ENCODE assay signal across 8 mouse cellular contexts in the genomic region with DNA sequence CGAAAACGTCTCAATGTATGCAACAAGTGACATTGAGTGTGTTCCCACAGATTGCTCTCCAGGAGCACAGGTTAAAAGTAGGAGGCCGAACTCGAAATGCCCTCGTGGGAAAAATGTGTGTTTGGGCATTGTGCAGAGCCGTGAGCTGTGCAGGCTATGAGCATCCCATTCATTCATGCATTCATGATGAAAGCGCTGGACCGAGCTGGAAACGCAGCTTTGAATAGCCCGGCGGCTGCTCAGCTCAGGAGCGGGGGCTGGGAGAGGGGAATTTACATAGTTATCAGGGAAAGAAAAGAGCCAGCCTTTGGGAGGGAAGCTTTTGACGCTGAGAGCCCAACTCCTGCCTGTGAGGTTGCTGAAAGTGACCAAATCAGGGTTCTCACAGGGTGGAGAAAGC. TPM values are rescaled to one million over a fixed set of nuclear protein-coding genes. Genes with fewer than 3 reads are reported as not detected.
DNase-seq lines count a peak whose midpoint lies in the region; ATAC-seq and TF ChIP-seq lines count a peak whose summit lies in the region.
"Had no signal": no experiment of that assay in that cellular context is flagged by ENCODE, and none has a peak within 500 bp of the region (broad histone marks: within the 10 kb centered on the region; RNA-seq: fewer than 3 reads in every experiment).

No protein-coding gene starts in this region.

- H3K4me3 ChIP-seq in lung, adult 2 months (replicated peaks; ENCODE audit: extremely low read depth, low read depth, low read length) = no peak overlapping the region
- peak overlapping the region; percentile 69 for H3K4me3 ChIP-seq in embryonic facial prominence, embryonic 15.5 days (replicated peaks)
- peak overlapping the region; percentile 3; the same call in 1 of the 2 replicates for H3K4me3 ChIP-seq in intestine, postnatal 0 days (ENCODE audit: low read depth, low read length)
- peak overlapping the region; percentile 87 for H3K4me3 ChIP-seq in neural tube, embryonic 12.5 days
- no peak overlapping the region for H3K4me3 ChIP-seq in gastrocnemius, adult 2 months

- no peak for ATAC-seq in embryonic facial prominence, embryonic 15.5 days (ENCODE audit: insufficient number of reproducible peaks, low FRiP score, low TSS enrichment, low read depth)
- no peak for ATAC-seq in intestine, postnatal 0 days
- ATAC-seq in neural tube, embryonic 12.5 days (ENCODE audit: low FRiP score, low read depth) = peak; percentile 81
- no peak for ATAC-seq in cerebellum, adult (ENCODE audit: insufficient number of reproducible peaks, low FRiP score, low TSS enrichment)

- peaks cover 6% of the 10 kb centered on the region; the same call in 1 of the 2 replicates for H3K4me1 ChIP-seq in lung, adult 2 months (ENCODE audit: control insufficient read depth, insufficient read depth, low read length)
- peaks cover 18% of the 10 kb centered on the region for H3K4me1 ChIP-seq in embryonic facial prominence, embryonic 15.5 days
- H3K4me1 ChIP-seq in intestine, postnatal 0 days (replicated peaks; ENCODE audit: control insufficient read depth, insufficient read depth, low read length) = no peaks in the 10 kb centered on the region
- H3K4me1 ChIP-seq in neural tube, embryonic 12.5 days = peaks cover 57% of the 10 kb centered on the region

- no peaks in the 10 kb centered on the region for H3K9me3 ChIP-seq in embryonic facial prominence, embryonic 15.5 days (replicated peaks)
- H3K9me3 ChIP-seq in intestine, postnatal 0 days (ENCODE audit: control insufficient read depth) = no peaks in the 10 kb centered on the region
- no peaks in the 10 kb centered on the region for H3K9me3 ChIP-seq in neural tube, embryonic 12.5 days

- no peaks in the 10 kb centered on the region for H3K36me3 ChIP-seq in embryonic facial prominence, embryonic 15.5 days
- no peaks in the 10 kb centered on the region for H3K36me3 ChIP-seq in intestine, postnatal 0 days (ENCODE audit: control insufficient read depth, insufficient read depth)
- H3K36me3 ChIP-seq in neural tube, embryonic 12.5 days = no peaks in the 10 kb centered on the region

- intact Hi-C loops in gastrocnemius, adult 2 months (cut with DNase I) = no loop called here

- 14% methylated on average over 13 of the region's 13 CpGs for WGBS in lung, adult 2 months
- WGBS in embryonic facial prominence, embryonic 15.5 days = 4% methylated on average over 13 of the region's 13 CpGs
- 12% methylated on average over 13 of the region's 13 CpGs for WGBS in intestine, postnatal 0 days
- 1% methylated on average over 13 of the region's 13 CpGs for WGBS in neural tube, embryonic 12.5 days

- H3K9ac ChIP-seq in embryonic facial prominence, embryonic 15.5 days = no peak overlapping the region
- no peak overlapping the region for H3K9ac ChIP-seq in intestine, postnatal 0 days (ENCODE audit: low read depth, low read length)
- H3K9ac ChIP-seq in neural tube, embryonic 12.5 days = peak overlapping the region; percentile 89
- H3K9ac ChIP-seq: liver, embryonic 14.5 days had no signal

- peaks cover 19% of the 10 kb centered on the region for H3K27me3 ChIP-seq in embryonic facial prominence, embryonic 15.5 days
- H3K27me3 ChIP-seq in intestine, postnatal 0 days (replicated peaks; ENCODE audit: control insufficient read depth, insufficient read depth, low read length) = 0 out of 2 replicates have a peak, but pooled peaks cover 11% of the 10 kb centered on the region
- H3K27me3 ChIP-seq in neural tube, embryonic 12.5 days (replicated peaks) = no peaks in the 10 kb centered on the region

- peak; percentile 14 for DNase-seq in lung, postnatal 10 days
- no peak for DNase-seq in lung, adult 2 months
- no peak for DNase-seq in gastrocnemius, adult 2 months

- no peak overlapping the region for H3K27ac ChIP-seq in embryonic facial prominence, embryonic 15.5 days (replicated peaks)
- H3K27ac ChIP-seq in intestine, postnatal 0 days (ENCODE audit: low read depth, low read length) = no peak overlapping the region
- 0 out of 2 replicates have a peak overlapping the region, but pooled peaks have one; percentile 50 for H3K27ac ChIP-seq in neural tube, embryonic 12.5 days
- no peak overlapping the region for H3K27ac ChIP-seq in gastrocnemius, adult 2 months
- H3K27ac ChIP-seq: liver, embryonic 14.5 days had no signal

- TF ChIP-seq CTCF in lung, adult 2 months (IDR thresholded peaks at IDR 0.05; ENCODE audit: insufficient read depth, low read length) = no peak
- no peak for TF ChIP-seq CTCF in intestine, postnatal 0 days (IDR thresholded peaks at IDR 0.05; ENCODE audit: low read depth)
- no peak for TF ChIP-seq CTCF in gastrocnemius, adult 2 months (IDR thresholded peaks at IDR 0.05)

- H3K4me2 ChIP-seq in embryonic facial prominence, embryonic 15.5 days (replicated peaks) = peak overlapping the region; percentile 99
- peak overlapping the region; percentile 100 for H3K4me2 ChIP-seq in intestine, postnatal 0 days (replicated peaks; ENCODE audit: low read depth)
- H3K4me2 ChIP-seq in neural tube, embryonic 12.5 days (replicated peaks) = peak overlapping the region; percentile 90

- TF ChIP-seq POLR2A in lung, adult 2 months (IDR thresholded peaks at IDR 0.05; ENCODE audit: borderline replicate concordance, extremely low read depth, low read depth, low read length) = no peak

RNA-seq across cellular contexts. Expression of a gene that starts 1.2 kb away (rescaled TPM):
- 0.17 and 0.63 TPM in 2 replicates for polyA plus RNA-seq in lung, adult 2 months (2012; rRNA removed)
- 1.1 and 1.3 TPM in 2 replicates for polyA plus RNA-seq in embryonic facial prominence, embryonic 15.5 days (2015; fragmentation: Nextera tagmentation; extraction: Ambion mirVana)
- 0.66 and 1.1 TPM in 2 replicates for polyA plus RNA-seq in intestine, postnatal 0 days (2015; fragmentation: Nextera tagmentation; extraction: Ambion mirVana)
- polyA plus RNA-seq in neural tube, embryonic 12.5 days (2016; fragmentation: Nextera tagmentation; extraction: Ambion mirVana) = 21.8 and 24.8 TPM in 2 replicates
- total RNA-seq in gastrocnemius, adult 2 months (2021) = under 1 TPM; 0.17 to 0.20 TPM

Comparison
In these comparisons a context has a peak if more than half of its experiments do, and no peak if none do; other contexts are left out.
1. H3K4me3 ChIP-seq: peak in embryonic facial prominence, embryonic 15.5 days (single experiment), intestine, postnatal 0 days (single experiment) and neural tube, embryonic 12.5 days (single experiment); none in lung, adult 2 months (single experiment) and gastrocnemius, adult 2 months (single experiment).
2. Peak in every context shown above with its lines, with median percentiles within 50 percentile points of each other: H3K4me2 ChIP-seq.